Mouse (Mus musculus) large intestine, adult 2 months (tissue): ENCODE measurements around the gene Tmem81. TPM values are rescaled to one million over a fixed set of nuclear protein-coding genes. Genes with fewer than 3 reads are reported as not detected.

Experiments
- DNase-seq: peaks from one replicate; pipeline ENCODE4 v3.0.0-alpha.2; 2012; ENCODE audit warnings: low read depth, low spot score
- WGBS: fragments of 180-500 bp; shearing (Covaris S2); methylation state at CpG from one replicate; pipeline ENCODE4 v1.1.7; 2018; 5-methylcytosine and 5-hydroxymethylcytosine counted together
- polyA plus RNA-seq: library from polyadenylated mRNA; depleted of rRNA; stranded (reverse); fragments of >200 nt; gene quantifications from 2 replicates; pipeline ENCODE4 v1.2.3, GENCODE M21; 2012

The Tmem81 gene
- polyA plus RNA-seq, 1 experiment: 2.2 TPM

DNA sequence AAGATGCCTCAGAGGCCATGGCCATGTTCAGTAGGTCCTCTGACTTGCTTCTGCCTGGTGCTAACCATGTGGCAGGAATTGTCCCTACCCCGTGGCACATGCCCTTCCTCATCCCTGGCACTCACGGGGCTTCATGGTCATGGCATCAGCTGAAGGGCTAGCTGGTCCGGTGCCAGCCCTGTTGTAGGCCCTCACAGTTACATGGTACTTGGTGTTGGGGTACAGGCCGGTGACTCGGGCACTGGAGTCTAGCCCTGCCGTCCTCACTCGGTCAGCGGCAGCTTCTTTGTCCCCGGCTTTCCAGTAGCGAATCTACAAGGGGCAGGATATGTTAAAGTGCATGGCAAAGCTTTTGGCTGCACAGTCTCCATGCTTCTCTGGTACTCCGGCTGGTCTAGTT is 10.7 kb downstream of the Tmem81 start:
- WGBS: 88% methylated on average over 11 of the region's 11 CpGs

DNA sequence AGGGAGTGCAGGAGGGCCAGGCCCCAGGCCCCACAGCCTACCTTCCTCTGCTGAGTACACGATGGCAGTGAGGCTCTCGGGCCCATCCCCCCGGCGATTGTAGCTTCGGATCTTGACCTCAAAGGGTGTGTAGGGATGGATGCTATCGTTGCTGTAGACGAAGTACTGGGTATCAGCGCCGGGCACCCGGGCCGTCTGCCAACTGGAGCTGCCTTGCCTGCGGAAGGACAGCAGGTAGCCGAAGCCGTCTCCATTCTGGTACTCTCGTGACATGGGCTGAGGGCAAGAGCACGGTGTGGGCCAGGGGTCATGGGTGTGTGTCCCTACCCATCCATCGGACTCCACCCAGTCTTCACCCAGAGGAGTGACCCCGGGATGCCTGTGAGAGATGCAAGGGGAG is 12.6 kb downstream of the Tmem81 start:
- 81% methylated on average over 18 of the region's 18 CpGs for WGBS
- no peak for DNase-seq

More for the DNA sequence above, 10.7 kb downstream of the Tmem81 start:
- DNase-seq: no peak

DNA sequence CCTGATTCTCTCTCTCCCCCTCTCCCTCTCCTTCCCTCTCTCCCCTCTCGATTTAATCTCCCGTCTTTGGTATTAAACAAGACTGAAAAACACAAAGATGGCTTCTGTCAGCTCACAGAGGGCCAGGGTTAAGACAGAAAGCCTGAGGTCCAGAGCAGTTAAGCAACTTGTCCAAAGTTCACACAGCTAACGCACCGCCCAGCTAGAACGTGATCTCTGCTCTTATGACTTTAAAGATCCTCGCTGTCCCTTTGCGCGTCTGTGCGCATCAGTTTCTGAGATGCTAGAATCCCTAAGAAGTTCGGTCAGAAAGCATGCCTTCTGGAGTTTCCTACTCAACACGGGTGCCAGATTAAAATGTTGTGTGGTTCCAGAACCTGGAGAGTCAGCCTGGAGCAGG is 13.7 kb downstream of the Tmem81 start:
- no peak for DNase-seq
- WGBS: 58% methylated on average over 11 of the region's 11 CpGs

DNA sequence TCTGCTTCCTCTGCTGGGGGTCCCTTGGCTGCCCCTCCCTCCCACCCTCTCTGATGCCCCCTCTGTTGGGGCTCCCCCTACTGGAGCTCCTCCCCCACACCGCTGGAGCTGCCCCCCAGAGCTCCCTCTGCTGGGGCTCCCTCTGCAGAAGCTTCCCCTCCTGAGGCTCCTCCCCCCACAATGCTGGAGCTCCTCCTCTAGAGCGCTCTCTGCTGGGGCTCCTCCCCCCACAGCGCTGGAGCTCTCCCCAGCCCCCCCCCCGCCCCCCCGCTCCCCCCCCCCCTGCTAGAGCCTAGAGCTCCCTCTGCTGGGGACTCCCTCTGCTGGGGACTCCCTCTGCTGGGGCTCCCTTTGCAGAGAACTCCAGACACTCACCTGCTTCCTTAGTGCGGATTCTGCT is 14.7 kb downstream of the Tmem81 start:
- WGBS: 15% methylated on average over 6 of the region's 6 CpGs
- DNase-seq: no peak

DNA sequence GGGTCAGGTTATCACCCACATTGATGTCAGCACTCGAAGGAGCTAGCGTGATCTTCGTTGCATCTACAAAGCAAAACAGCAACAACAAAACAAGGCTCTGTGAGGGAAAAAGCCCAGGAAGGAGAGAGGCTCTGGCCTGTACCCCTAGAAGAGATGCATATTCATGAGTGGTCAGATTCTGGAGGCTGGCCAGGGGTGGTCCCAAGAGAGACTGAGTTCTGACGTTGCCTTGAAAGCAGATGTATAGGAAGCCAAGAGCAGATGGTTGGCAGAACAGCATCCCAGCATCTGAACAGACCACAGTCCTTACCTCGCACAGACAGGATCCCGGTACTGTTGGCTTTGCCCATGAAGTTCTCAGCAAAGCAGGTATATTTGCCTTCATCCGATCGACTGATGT is 17.0 kb downstream of the Tmem81 start:
- no peak for DNase-seq
- 80% methylated on average over 8 of the region's 8 CpGs for WGBS

DNA sequence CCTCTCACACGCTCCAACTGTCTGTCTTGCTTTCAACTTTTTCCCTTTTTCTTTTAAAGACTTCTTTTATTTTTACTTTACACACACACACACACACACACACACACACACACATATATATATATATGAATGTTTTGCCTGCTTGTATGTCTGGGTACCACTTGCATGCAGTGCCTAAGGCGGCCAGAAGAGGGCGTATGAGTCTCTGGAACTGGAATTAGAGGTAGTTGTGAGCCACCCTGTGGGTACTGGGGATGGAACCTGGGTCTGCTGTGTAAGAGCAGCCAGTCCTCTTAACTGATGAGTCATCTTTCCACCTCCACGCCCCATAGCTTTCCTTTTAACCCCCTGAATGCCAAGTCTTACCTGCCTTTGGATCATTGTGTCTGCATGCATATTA is 17.9 kb downstream of the Tmem81 start:
- WGBS: 24% methylated on average over 4 of the region's 4 CpGs
- DNase-seq: no peak

DNA sequence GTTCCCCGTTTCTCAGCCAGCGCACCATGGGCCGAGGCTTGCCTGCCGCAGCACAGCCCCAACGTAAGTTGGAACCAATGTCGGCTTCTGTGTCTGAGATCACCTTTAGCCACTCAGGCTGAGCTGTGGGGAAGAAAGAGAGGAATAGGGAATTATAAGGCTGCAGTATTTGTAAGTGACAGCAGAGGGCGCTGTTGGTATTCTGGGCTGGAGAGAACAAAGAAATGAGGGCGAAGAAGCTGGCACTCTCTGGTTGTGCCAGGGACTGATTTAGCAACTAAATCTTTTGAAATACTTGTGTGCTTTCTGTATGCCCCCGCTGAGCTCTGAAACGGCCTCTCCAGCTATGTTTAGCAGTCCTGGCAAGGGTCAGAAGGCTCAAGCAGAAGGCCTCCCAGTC is 19.8 kb downstream of the Tmem81 start:
- peak; percentile 29 for DNase-seq
- WGBS: 3% methylated on average over 10 of the region's 10 CpGs

DNA sequence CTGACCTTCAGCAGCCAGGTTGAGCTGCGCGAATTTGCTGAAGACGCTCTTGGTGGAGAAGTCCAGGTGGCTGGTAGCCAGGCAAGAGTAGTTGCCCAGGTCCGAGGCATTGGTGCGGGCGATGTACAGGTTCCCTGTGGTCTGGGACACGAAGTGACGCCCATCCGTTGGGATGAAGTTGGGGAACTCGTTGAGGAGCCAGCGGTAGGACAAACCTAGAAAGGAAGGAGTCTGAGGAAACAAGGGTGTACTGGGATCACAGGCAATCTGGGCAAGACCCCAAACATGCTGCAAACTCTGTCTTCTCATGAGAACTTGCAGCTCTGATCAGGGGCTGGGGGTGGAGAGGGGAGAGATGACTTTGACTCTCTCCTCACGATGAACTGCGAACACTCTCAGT is 22.0 kb downstream of the Tmem81 start:
- DNase-seq: no peak
- 90% methylated on average over 13 of the region's 13 CpGs for WGBS

DNA sequence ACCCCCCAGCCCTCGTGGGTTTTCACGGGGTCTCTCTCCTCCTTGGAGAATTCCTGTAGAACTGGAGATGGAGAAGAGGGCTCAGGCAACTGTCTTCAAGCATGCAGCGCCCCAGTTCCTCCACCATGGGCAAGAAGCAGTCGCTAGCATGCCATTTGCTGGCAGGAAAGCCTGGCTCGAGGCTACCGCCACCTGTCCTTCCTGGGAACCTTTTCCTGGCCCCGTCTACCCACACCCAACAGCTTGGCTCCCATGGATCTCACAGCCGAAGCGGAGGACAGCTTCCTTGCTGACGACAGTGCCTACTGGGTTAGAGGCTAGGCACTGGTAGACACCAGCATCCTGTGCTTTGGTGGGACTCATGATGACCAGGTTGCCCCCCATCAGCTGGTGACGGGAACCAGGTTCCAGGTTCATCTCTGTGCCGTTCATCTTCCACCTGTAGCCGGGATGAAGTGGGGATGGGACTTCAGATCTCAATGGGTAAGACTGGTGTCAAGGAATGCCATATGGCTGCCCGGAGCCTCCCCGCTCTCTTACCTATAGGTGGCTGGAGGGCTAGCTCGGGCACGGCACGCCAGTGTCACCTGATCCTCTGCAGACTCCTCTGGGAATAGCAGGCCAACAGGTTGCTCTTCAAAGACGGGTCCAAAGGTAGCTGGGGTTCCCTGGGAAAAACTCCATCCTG is 22.8 kb downstream of the Tmem81 start:
- 85% methylated on average over 19 of the region's 19 CpGs for WGBS
- no peak for DNase-seq

DNA sequence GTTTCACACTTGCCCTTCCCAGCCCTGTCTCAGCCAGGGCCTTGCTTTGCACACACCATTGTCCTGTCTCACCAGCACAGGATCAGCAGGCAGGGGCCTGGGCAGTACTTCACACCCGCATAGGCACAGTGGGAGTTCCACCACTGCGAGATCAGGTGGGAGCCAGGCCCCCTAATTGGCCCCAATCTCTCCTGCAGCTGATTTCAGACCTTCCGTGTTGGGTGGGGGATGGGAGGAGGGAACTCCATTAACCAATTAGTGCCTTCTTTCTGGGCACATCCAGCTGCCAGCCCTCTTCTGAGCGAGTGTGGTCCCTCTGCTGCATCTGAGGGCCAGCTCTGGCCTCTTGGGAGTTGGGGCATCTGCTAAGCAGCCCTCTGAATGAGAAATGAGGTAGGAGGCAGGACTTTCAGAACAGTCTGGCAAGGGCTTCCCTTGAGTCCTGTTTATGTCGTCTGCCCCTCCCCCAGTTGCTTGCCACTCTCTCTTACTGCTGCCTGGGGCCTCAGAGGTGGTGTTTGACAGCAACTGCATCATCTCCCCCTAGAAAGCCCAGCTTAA is 24.7 kb downstream of the Tmem81 start:
- no peak for DNase-seq
- WGBS: 25% methylated on average over 5 of the region's 5 CpGs

DNA sequence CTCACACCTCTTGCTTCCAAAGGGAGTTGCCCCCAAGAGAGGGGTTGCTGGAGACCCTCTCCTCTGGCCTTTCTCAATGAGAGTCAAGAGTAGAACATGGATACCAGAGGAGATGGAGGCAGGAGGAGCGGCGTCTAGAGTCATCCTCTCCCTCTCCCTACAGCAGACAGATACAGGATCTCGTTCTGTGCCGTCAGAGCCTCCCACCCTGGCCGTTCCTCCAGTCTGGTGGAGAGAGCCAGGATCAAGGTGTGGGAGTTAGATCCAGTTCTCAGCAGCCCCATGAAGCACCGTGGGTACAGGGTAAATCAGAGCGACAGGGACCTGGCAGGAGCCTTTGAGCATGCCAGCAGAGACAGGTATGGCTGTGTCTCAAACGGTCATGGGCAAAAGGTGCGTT is 26.5 kb downstream of the Tmem81 start:
- WGBS: 69% methylated on average over 9 of the region's 9 CpGs
- no peak for DNase-seq

DNA sequence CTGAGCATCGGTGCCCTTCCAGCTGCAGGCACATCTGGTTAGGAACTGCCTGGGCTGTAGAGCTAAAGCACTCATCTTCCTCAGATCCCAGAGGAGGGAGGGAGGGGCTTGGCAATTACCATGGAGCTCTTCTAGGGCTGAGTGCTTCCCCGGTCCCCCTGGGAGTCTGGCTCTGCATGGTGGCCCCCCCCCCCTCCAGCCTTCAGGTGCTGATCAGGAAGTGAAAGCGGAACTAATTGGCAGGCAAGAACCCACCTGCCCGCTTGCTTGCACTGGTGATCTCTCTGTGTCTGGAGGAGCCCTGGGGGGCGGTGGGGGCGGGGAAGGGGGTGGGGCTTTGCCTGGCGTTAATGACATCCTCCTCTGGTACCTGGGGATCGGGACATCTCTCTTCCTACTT is 27.8 kb downstream of the Tmem81 start:
- WGBS: 7% methylated on average over 8 of the region's 8 CpGs

DNA sequence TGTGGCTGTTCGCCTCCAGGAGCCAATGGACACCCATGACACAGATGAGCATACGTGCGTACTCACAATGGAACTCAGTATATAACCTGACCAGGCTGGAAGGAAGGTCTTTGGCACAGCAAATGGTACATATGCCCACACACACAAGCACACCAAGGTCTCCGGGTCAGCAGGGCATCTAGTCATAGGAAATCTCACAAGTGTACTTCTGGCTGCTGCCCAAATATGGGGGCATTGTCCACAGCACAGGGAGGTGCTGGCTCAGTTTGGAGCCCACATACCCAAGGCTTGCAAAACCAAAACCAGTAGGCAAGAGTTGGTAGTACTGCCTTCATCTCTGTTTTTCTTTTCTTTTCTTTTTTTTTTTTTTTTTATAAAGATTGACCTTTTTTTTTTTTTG is 29.5 kb downstream of the Tmem81 start:
- WGBS: 88% methylated on average over 4 of the region's 4 CpGs
- no peak for DNase-seq

More for the DNA sequence above, 27.8 kb downstream of the Tmem81 start:
- no peak for DNase-seq

DNA sequence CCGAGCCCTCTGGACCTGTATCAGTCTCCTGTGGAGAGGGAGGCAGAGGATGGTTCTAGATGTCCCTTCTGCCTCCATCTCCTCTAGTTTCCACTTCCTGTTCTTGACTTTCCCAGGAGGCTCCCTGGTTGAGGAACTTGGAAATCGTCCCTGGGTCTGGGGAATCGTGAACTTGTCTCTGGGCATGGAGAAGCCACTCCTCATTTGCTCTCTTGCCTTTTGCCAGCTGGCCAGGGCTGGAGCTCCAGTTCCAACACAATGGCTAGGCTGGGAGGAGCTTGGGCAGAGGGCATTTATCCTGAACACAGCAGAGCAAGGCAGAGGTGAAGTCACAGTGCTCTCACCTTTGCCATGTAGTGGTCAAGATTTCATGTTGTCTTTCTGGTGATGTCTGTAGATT is 30.4 kb downstream of the Tmem81 start:
- no peak for DNase-seq
- WGBS: 67% methylated on average over 3 of the region's 3 CpGs

DNA sequence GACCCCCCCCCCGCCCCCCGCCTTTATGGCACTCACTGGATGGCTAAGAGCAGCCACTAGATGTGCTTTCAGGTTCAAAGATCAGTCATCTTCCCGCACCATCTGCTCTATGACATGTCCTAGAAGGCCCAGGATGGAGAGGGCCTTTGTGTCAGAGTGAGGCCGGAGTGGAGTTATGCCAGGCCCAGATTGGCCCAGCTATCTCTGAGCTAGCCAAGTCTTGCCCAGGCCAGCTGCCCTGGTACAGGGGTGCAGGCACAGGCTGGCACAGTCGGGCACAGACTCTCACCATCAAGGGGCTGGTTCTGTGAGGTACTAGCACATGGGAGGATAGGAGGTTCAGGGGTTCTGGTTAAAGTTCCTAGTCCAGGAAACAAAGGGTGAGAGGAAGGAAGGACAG is 31.7 kb downstream of the Tmem81 start:
- WGBS: 69% methylated on average over 5 of the region's 5 CpGs
- no peak for DNase-seq

DNA sequence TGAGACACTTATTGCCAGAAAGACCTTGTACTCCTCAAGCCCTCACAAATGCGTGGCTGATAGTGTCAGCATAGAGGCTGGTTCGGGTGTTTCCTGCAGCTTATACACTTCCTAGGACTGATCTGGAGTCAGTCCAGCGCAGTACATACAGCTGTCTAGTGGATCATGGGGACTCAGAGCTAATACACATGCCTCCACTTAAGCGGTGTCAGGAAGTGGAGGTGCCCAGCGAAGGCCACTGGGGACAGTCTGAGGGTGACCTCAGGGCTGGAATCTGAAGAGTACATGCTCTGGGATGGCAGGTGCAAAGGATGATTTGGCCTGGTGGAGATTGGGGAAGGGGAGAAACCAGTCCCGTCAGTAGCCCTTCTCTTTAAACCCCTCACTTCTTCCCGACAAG is 34.7 kb downstream of the Tmem81 start:
- no peak for DNase-seq
- 32% methylated on average over 7 of the region's 7 CpGs for WGBS

DNA sequence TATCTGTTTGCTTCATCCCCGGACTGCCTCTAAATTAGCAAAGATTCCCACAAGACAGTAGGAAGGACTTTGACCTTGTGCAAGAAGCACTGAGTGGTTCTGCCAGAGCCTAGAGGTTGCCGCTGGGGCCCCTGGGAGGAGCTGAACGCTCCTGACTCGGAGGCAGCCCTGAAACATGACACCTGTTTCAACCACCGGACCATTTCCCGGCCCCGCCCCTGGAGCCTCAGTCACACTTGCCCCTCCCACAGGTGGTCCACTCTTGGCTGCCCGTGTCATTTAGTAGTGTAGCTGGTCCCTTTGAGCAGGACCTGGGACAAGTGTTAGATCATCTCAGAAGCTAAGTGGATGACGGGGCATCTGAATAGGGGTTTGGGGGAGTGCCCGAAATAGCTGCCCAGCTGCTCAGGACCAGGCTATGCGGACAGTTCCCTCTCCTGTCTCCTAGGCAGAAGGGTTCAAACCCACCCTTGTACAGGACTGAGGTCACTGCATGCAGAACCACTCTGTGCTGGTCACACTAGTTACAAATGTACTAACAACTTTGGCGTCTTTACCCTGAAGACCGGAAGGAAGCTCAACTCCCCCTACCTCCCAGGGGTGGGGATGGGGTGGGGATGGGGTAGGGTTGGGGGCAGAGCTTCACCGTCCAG is 35.3 kb downstream of the Tmem81 start:
- DNase-seq: no peak
- WGBS: 6% methylated on average over 14 of the region's 14 CpGs

DNA sequence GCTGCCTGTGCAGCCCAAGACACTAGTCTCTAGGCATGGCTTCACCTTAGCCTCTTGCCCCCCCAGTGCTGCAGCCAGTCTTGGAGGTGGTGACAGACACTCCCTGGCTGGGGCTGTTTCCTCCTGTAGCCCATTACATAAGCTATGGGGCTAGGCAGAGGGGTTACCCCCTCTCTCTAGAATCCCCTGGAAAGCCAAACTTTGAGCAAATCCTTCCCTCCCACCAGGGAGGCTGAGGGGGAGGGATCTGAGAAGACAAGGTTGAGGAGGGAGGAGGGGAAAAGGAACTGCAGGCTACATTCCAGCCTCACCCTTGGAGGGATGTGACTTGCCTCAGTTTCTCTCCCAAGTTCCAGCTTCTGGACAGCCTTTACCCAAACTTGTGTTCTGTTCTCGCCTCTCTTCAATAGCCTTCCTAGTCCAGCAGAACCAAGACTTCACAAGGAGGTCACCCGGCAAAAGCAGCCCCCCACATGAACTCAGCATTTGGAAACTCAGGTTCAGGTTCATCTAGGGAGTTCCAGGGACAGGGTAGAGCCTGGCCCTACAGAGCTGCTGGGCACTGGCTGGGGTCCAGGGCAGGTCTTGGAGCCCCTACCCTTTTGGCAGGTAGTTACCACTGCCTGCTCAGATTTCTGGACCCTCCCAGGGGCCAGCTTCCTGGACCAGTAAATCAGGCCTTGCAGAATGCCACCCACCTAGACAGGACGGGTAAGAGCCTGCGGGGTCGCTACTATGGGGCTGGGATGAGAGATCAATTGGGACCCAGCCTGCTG is 36.0 kb downstream of the Tmem81 start:
- WGBS: 18% methylated on average over 5 of the region's 5 CpGs
- DNase-seq: no peak

DNA sequence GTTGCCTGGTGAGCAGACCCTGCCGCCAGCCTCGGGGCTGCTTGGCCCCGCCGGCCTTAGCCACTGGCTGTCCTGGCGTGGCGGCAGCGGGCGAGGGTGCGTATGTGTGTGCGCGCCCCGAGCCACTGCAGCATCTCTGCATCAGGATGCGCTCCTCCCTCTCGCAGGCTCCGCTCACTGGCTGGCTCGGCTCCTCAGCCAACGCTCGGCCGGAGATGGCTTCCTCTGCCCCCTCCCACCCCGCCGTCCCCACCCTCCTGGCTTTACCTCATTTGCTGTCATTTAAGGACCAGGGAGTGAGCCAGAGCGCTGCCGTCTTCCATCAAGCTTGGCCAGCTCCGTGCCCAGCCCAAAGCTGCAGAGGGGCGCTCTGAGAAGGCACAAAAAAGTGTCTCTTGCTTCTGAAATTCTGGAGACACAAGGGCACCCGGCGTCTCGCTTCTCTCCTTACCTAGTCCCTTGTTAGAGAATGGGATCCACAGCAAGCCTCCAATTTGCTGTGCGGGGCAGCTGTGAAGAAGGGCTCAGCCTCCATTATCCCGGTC is 36.8 kb downstream of the Tmem81 start, which contains the start of gene Cntn2:
TSS of gene Cntn2 (minus strand) at position 495 of the 545 bp plus-strand sequence.
- WGBS: 5% methylated on average over 30 of the region's 30 CpGs
- no peak for DNase-seq

DNA sequence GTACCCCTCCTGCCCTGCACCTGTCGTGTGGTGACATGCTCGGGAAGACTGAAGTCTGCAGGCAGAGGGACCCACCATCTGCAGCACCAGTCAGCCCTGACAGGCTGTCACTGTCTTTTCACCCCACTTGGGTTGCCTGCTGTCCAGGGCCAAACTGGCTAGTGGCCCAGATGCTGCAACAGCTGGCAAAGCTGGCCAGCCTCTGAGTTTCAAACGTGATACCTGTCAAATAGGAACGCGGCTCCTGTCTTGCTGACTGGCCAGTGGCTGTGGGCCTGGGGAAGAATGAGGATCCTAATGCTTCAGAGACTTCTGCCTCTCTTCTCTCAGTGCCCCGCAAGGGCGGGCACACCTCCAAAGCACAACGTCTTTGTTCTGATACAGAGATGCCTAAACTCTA is 37.8 kb downstream of the Tmem81 start:
- WGBS: 70% methylated on average over 8 of the region's 8 CpGs
- no peak for DNase-seq
